Mouse (Mus musculus): ENCODE data around the gene Speer4c. TPM values are rescaled to one million over a fixed set of nuclear protein-coding genes. Genes with fewer than 3 reads are reported as not detected.
"Not testable (repeated sequence)": the region's sequence is repeated elsewhere in the genome, so short reads cannot be mapped to it uniquely, and the experiment has no call there.

The Speer4c gene
- polyA plus RNA-seq, 1 experiment from 2014 or later = 0.28 TPM

DNA sequence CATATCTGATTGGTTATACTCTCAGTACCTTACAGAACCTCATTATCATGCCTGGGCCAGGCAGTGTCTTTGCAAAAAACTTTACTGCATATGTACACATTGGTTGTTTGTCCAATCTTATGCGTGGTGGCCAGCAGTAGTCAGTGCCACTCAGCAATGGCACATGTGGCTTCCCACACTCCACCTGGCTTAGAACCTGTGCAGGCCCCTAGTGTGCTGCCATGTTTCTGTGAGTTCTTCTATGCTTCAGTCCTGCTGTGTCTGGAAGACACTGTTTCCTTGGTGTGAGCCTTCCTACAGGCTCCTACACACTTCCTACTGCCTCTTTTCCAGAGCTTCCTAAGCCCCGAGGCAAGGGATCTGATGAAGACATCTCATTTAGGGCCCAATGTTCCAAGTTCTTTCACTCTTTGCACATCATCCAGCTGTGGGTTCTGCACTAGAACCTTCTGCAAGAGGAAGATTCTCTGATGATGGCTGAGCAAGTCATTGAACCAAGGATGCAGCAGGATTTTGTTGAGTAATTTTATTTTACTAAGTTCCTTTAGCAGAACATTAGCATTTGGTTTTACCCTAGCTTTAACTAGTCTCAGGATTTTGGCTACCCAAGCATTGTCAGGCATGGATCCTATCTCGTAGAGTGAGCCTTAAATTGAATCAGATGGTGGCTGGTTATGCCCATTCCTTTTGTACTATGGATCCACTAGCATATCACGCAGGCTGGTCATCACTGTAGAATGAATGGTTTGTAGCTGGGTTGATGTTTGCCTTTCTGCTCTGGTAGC is 25.0 kb downstream of the Speer4c start:
- not testable (repeated sequence) for H3K27me3 ChIP-seq (replicated peaks; ENCODE audit: control insufficient read depth, insufficient read depth, low read length); H3K9ac ChIP-seq (ENCODE audit: low read depth, low read length); H3K4me3 ChIP-seq (ENCODE audit: low read depth, low read length); DNase-seq (ENCODE audit: low spot score); H3K36me3 ChIP-seq (ENCODE audit: control insufficient read depth, insufficient read depth, low read length); H3K4me1 ChIP-seq (ENCODE audit: control insufficient read depth, insufficient read depth, low read length); H3K4me2 ChIP-seq (ENCODE audit: low read depth, low read length); H3K27ac ChIP-seq (replicated peaks; ENCODE audit: low read depth, low read length)
- 52% methylated on average over 4 of the region's 4 CpGs for WGBS
- H3K9me3 ChIP-seq (ENCODE audit: control insufficient read depth, low read length) = peaks cover 14% of the 10 kb centered on the region
- peak; percentile 57 for ATAC-seq (ENCODE audit: low read depth)

DNA sequence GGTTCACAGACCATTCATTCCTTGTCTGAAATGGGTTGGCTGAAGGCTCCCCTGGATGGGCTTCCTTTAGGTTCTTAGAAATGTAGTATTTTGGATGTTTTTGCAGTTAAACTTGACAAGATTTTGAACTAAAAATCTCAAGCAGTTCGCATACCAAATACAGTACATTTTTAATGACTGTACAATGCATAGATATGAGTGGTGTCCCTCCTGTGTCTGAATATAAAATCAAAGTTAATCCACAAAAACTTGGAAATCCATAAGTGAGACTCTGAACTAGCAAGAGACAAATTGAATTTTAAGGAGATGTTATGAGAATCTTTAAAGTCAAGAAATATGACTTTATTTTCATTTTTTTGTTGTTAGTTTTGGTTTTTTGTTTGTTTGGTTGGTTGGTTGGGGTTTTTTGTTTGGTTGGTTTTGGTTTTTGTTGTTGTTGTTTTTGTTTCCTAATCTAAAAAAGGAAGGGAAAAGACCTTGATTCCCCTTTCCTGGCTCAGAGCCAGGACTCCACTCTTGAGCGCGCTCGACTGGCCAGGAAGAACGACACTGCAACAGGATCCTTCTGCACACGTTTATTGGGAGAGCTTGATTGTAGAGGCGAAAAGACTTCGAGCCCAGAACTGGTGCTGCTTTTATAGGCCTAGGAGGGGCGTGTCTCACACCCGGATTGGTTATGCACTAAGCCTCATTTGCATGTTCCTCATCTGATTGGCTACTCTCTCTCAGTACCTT is 32.6 kb downstream of the Speer4c start:
- H3K36me3 ChIP-seq (ENCODE audit: control insufficient read depth, insufficient read depth, low read length); H3K27me3 ChIP-seq (replicated peaks; ENCODE audit: control insufficient read depth, insufficient read depth, low read length); H3K4me3 ChIP-seq (ENCODE audit: low read depth, low read length); H3K4me2 ChIP-seq (ENCODE audit: low read depth, low read length); H3K27ac ChIP-seq (replicated peaks; ENCODE audit: low read depth, low read length); DNase-seq (ENCODE audit: low spot score); H3K4me1 ChIP-seq (ENCODE audit: control insufficient read depth, insufficient read depth, low read length); H3K9ac ChIP-seq (ENCODE audit: low read depth, low read length): not testable (repeated sequence)
- WGBS = 80% methylated on average over 7 of the region's 10 CpGs
- ATAC-seq (ENCODE audit: low read depth) = 0 out of 2 replicates have a peak, but pooled peaks have one; percentile 47
- H3K9me3 ChIP-seq (ENCODE audit: control insufficient read depth, low read length) = peaks cover 16% of the 10 kb centered on the region

DNA sequence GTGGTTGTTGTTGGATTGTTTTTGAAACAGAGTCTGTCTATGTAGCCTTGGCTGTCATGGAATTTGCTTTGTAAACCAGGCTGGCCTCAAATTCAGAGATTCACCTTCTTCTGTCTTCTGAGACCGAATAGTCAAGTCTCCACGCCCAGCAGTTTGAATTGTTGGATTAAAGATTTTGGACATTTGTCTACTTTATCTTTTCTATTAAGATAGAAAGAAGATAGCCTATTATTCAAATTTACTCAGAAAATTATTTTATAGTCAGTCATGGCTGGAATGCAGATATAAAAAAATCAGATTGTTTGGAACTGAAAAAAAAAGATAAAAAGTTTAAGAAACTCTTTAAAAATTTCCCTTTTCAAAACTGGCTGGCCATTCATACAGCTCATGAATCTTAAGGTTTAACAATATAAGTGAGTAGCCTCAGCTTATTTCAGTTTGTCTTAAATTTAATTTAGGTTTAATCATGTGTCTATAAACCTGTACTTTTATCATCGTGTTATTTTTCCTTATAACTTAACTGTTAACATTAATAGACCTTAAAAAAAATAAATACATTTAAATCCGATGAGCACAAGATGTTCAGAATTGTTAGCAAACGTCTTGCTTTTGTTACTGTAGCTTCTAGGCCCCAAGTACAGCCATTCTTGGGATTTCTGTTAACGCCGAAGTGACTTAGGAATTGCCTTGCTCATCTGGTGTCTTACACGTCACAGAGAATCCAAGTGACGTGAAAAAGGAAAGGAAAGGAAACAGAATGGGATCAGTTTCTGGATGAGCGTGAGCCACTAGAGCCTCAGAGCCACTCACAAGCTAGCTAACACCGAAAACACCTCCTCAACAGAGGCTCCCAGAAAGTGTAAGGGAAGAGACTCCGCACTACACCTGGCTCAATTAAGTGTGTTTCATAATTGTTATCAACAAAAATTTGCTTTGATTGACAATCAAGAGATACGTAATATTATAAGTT is 33.8 kb downstream of the Speer4c start:
- H3K4me2 ChIP-seq (ENCODE audit: low read depth, low read length); H3K36me3 ChIP-seq (ENCODE audit: control insufficient read depth, insufficient read depth, low read length); DNase-seq (ENCODE audit: low spot score); H3K27ac ChIP-seq (replicated peaks; ENCODE audit: low read depth, low read length); H3K9ac ChIP-seq (ENCODE audit: low read depth, low read length); H3K4me1 ChIP-seq (ENCODE audit: control insufficient read depth, insufficient read depth, low read length); H3K4me3 ChIP-seq (ENCODE audit: low read depth, low read length); H3K27me3 ChIP-seq (replicated peaks; ENCODE audit: control insufficient read depth, insufficient read depth, low read length): not testable (repeated sequence)
- 69% methylated on average over 13 of the region's 13 CpGs for WGBS
- H3K9me3 ChIP-seq (ENCODE audit: control insufficient read depth, low read length) = peaks cover 16% of the 10 kb centered on the region
- peak; percentile 76 for ATAC-seq (ENCODE audit: low read depth)

DNA sequence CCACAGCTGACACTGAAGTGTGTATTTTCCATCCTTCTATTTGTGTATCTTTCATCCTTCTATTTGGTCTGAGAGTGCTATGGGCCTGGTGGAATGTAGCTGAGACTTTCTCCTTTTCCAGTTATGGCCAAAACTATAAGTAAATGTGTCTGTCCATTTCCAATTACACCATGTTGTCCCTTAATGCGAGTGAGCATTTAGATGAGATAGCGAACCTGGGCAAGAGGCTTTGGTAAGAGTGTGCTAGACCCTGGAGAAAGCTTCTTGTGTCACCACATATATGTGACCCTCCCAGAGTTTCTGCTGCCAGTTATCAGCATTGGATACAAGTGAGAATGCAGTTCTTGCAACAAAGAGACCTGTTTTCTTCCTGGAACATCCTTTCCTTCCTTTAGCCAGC is 35.2 kb downstream of the Speer4c start:
- peak; percentile 16 for DNase-seq (ENCODE audit: low spot score)
- ATAC-seq (ENCODE audit: low read depth); H3K4me1 ChIP-seq (ENCODE audit: control insufficient read depth, insufficient read depth, low read length); H3K36me3 ChIP-seq (ENCODE audit: control insufficient read depth, insufficient read depth, low read length); H3K4me3 ChIP-seq (ENCODE audit: low read depth, low read length); H3K27ac ChIP-seq (replicated peaks; ENCODE audit: low read depth, low read length); H3K27me3 ChIP-seq (replicated peaks; ENCODE audit: control insufficient read depth, insufficient read depth, low read length); H3K9ac ChIP-seq (ENCODE audit: low read depth, low read length); H3K4me2 ChIP-seq (ENCODE audit: low read depth, low read length): not testable (repeated sequence)
- WGBS = 66% methylated on average over 2 of the region's 2 CpGs
- H3K9me3 ChIP-seq (ENCODE audit: control insufficient read depth, low read length) = peaks cover 11% of the 10 kb centered on the region

DNA sequence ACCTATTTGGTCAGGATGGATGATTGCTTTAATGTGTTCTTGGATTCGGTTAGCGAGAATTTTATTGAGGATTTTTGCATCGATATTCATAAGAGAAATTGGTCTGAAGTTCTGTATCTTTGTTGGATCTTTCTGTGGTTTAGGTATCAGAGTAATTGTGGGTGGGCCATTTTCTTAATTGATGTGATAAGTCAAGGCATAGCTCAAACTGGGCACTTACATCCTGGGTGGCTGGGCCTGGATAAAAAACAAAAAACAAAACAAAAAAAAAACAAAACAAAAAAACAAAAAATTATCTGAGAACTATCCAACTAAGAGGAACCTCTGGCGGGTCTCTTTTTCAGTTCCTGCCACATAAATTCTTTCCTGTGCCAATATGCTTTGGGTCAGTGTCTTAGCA is 36.3 kb downstream of the Speer4c start:
- not testable (repeated sequence) for DNase-seq (ENCODE audit: low spot score); H3K4me3 ChIP-seq (ENCODE audit: low read depth, low read length); H3K4me2 ChIP-seq (ENCODE audit: low read depth, low read length); H3K27ac ChIP-seq (replicated peaks; ENCODE audit: low read depth, low read length); H3K27me3 ChIP-seq (replicated peaks; ENCODE audit: control insufficient read depth, insufficient read depth, low read length); H3K36me3 ChIP-seq (ENCODE audit: control insufficient read depth, insufficient read depth, low read length); H3K4me1 ChIP-seq (ENCODE audit: control insufficient read depth, insufficient read depth, low read length); H3K9ac ChIP-seq (ENCODE audit: low read depth, low read length)
- peaks cover 18% of the 10 kb centered on the region for H3K9me3 ChIP-seq (ENCODE audit: control insufficient read depth, low read length)
- peak; percentile 59; the same call in 1 of the 2 replicates for ATAC-seq (ENCODE audit: low read depth)
- WGBS = 83% methylated on average over 2 of the region's 4 CpGs

DNA sequence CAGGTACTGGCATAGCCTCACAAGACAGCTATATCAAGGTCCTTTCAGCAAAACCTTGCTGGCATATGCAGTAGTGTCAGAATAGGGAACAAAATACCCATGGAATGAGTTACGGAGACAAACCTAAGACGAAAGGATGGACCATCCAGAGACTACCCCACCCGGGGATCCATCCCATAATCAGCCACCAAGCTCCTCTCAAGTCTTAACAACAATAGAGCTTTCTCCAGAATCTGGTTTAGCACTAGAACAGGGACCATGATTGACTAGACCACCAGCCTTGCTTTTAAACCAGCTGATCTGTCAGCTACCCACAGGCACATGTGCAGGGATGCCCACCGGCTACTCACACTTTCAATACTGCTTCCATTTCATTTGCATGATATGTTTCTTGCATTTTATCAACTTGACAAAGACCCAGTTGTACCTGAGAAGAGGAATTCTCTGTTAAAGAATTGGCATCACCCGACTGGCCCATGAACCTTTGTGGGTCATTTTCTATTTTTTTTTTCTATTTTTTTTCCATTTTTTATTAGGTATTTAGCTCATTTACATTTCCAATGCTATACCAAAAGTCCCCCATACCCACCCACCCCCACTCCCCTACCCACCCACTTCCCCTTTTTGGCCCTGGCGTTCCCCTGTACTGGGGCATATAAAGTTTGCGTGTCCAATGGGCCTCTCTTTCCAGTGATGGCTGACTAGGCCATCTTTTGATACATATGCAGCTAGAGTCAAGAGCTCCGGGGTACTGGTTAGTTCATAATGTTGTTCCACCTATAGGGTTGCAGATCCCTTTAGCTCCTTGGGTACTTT is 39.4 kb downstream of the Speer4c start:
- 90% methylated on average over 5 of the region's 8 CpGs for WGBS
- peaks cover 10% of the 10 kb centered on the region; the same call in 1 of the 2 replicates for H3K9me3 ChIP-seq (ENCODE audit: control insufficient read depth, low read length)
- not testable (repeated sequence) for H3K36me3 ChIP-seq (ENCODE audit: control insufficient read depth, insufficient read depth, low read length); H3K27ac ChIP-seq (replicated peaks; ENCODE audit: low read depth, low read length); H3K9ac ChIP-seq (ENCODE audit: low read depth, low read length); DNase-seq (ENCODE audit: low spot score); H3K4me3 ChIP-seq (ENCODE audit: low read depth, low read length); H3K4me1 ChIP-seq (ENCODE audit: control insufficient read depth, insufficient read depth, low read length); H3K4me2 ChIP-seq (ENCODE audit: low read depth, low read length); H3K27me3 ChIP-seq (replicated peaks; ENCODE audit: control insufficient read depth, insufficient read depth, low read length)
- peak; percentile 60; the same call in 1 of the 2 replicates for ATAC-seq (ENCODE audit: low read depth)

DNA sequence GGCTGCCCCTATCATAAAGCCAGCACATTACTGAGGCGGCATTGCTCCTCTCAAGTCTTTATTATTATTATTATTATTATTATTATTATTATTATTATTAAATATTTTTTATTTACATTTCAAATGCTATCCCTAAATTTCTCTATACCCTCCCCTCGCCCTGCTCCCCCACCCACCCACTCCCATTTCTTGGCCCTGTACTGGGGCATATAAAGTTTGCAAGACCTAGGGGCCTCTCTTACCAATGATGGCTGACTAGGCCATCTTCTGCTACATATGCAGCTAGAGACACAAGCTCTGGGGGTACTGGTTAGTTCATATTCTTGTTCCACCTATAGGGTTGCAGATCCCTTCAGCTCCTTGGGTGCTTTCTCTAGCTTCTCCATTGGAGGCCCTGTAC is 40.1 kb downstream of the Speer4c start:
- WGBS = 67% methylated on average over 2 of the region's 2 CpGs
- not testable (repeated sequence) for ATAC-seq (ENCODE audit: low read depth); DNase-seq (ENCODE audit: low spot score); H3K4me2 ChIP-seq (ENCODE audit: low read depth, low read length); H3K36me3 ChIP-seq (ENCODE audit: control insufficient read depth, insufficient read depth, low read length); H3K4me1 ChIP-seq (ENCODE audit: control insufficient read depth, insufficient read depth, low read length); H3K9ac ChIP-seq (ENCODE audit: low read depth, low read length); H3K27me3 ChIP-seq (replicated peaks; ENCODE audit: control insufficient read depth, insufficient read depth, low read length); H3K4me3 ChIP-seq (ENCODE audit: low read depth, low read length); H3K27ac ChIP-seq (replicated peaks; ENCODE audit: low read depth, low read length)
- peaks cover 10% of the 10 kb centered on the region; the same call in 1 of the 2 replicates for H3K9me3 ChIP-seq (ENCODE audit: control insufficient read depth, low read length)

All from embryonic facial prominence, embryonic 14.5 days (tissue).